Mouse (Mus musculus) spleen, adult 2 months (tissue): ENCODE measurements at regions not wholly inside any gene's neighbourhood (a gene's known extent, or its start where the extent isn't known, plus 50 kb on each side); places are given as distances from the start of the nearest gene placed in this dataset.

Source experiments
- DNase-seq, 2 experiments: peaks; one replicate each; pipeline versions ENCODE4 v3.0.0 to v3.0.0-alpha.2; 2012 to 2021; ENCODE audit warnings: low spot score in 2 of 2, low read depth in 1 of 2
- H3K27ac ChIP-seq: fragments of 200-500 bp; 2 replicates; pipeline ENCODE4 v1.5.1; 2012; ENCODE audit warnings: low read length, inconsistent platforms; ENCODE audit not compliant: insufficient read depth
- H3K27me3 ChIP-seq: fragments of 200-500 bp; 2 replicates; pipeline ENCODE4 v1.6.1; 2012; ENCODE audit warnings: mild to moderate bottlenecking, moderate library complexity, low read length, inconsistent platforms; ENCODE audit not compliant: control insufficient read depth, insufficient read depth
- H3K36me3 ChIP-seq: fragments of 200-500 bp; 2 replicates; pipeline ENCODE4 v1.6.1; 2012; ENCODE audit warnings: mild to moderate bottlenecking, low read length, inconsistent platforms; ENCODE audit not compliant: control insufficient read depth, insufficient read depth
- H3K4me1 ChIP-seq: fragments of 200-500 bp; 2 replicates; pipeline ENCODE4 v1.6.1; 2011; ENCODE audit warnings: inconsistent platforms; ENCODE audit not compliant: control insufficient read depth, insufficient read depth, insufficient read length
- H3K4me3 ChIP-seq: fragments of 200-500 bp; 2 replicates; pipeline ENCODE4 v1.5.1; 2011; ENCODE audit warnings: mild to moderate bottlenecking, inconsistent platforms; ENCODE audit not compliant: insufficient read depth, insufficient read length; ENCODE audit errors: extremely low read depth
- CTCF ChIP-seq: fragments of 200-500 bp; IDR thresholded peaks from 2 replicates; pipeline ENCODE4 v1.5.1; 2011; ENCODE audit warnings: mild to moderate bottlenecking, inconsistent platforms; ENCODE audit not compliant: insufficient read depth, insufficient read length, insufficient replicate concordance; ENCODE audit errors: extremely low read depth
- POLR2A ChIP-seq: fragments of 200-500 bp; IDR thresholded peaks from 2 replicates; pipeline ENCODE4 v1.6.1; 2011; ENCODE audit warnings: low read depth, low read length, inconsistent platforms
- WGBS: fragments of 180-500 bp; shearing (Covaris S2); methylation state at CpG from one replicate; pipeline ENCODE4 v1.1.7; 2018; 5-methylcytosine and 5-hydroxymethylcytosine counted together

- no peak overlapping the region for H3K27ac ChIP-seq
- no peaks in the 10 kb centered on the region for H3K4me1 ChIP-seq
- H3K4me3 ChIP-seq = no peak overlapping the region
- no peaks in the 10 kb centered on the region for H3K36me3 ChIP-seq
- WGBS = 79% methylated on average over 9 of the region's 9 CpGs
- TF ChIP-seq POLR2A = no peak
- TF ChIP-seq CTCF = no peak
- no peaks in the 10 kb centered on the region for H3K27me3 ChIP-seq
- no peak for DNase-seq
These were observed 162.6 kb upstream of the Fam92a start for GRCm38 (mm10) chr4:12334429-12334828.

GRCm38 (mm10) chr4:12316024-12316423 lies 144.2 kb upstream of the Fam92a start:
- TF ChIP-seq POLR2A (no peak), CTCF (no peak)
- WGBS = 81% methylated on average over 1 of the region's 1 CpGs
- Histone ChIP-seq H3K36me3 (no peaks in the 10 kb centered on the region), H3K4me1 (no peaks in the 10 kb centered on the region), H3K27me3 (no peaks in the 10 kb centered on the region), H3K27ac (no peak overlapping the region), H3K4me3 (no peak overlapping the region)
- DNase-seq = no peak

GRCm38 (mm10) chr4:12308332-12308731 lies 136.5 kb upstream of the Fam92a start:
- no peaks in the 10 kb centered on the region for H3K4me1 ChIP-seq
- no peaks in the 10 kb centered on the region for H3K27me3 ChIP-seq
- WGBS = 88% methylated on average over 5 of the region's 5 CpGs
- no peak overlapping the region for H3K27ac ChIP-seq
- TF ChIP-seq POLR2A (no peak), CTCF (no peak)
- H3K4me3 ChIP-seq = no peak overlapping the region
- DNase-seq = no peak
- H3K36me3 ChIP-seq = no peaks in the 10 kb centered on the region

GRCm38 (mm10) chr4:12306618-12307565 lies 135.1 kb upstream of the Fam92a start:
- Histone ChIP-seq H3K4me3 (no peak overlapping the region), H3K4me1 (no peaks in the 10 kb centered on the region), H3K36me3 (no peaks in the 10 kb centered on the region), H3K27me3 (no peaks in the 10 kb centered on the region), H3K27ac (no peak overlapping the region)
- DNase-seq = no peak
- WGBS = 89% methylated on average over 9 of the region's 9 CpGs
- TF ChIP-seq CTCF = no peak
- TF ChIP-seq POLR2A = no peak

- 79% methylated on average over 4 of the region's 4 CpGs for WGBS
- Histone ChIP-seq H3K27ac (no peak overlapping the region), H3K27me3 (no peaks in the 10 kb centered on the region), H3K4me1 (no peaks in the 10 kb centered on the region), H3K4me3 (no peak overlapping the region), H3K36me3 (no peaks in the 10 kb centered on the region)
- no peak for DNase-seq
- TF ChIP-seq POLR2A (no peak), CTCF (no peak)
These were observed 115.4 kb upstream of the Fam92a start for GRCm38 (mm10) chr4:12287079-12287686.

GRCm38 (mm10) chr4:12286391-12286790 lies 114.6 kb upstream of the Fam92a start:
- Histone ChIP-seq H3K36me3 (no peaks in the 10 kb centered on the region), H3K4me3 (no peak overlapping the region), H3K27ac (no peak overlapping the region), H3K27me3 (no peaks in the 10 kb centered on the region), H3K4me1 (no peaks in the 10 kb centered on the region)
- DNase-seq = no peak
- WGBS = 85% methylated on average over 1 of the region's 1 CpGs
- TF ChIP-seq CTCF (no peak), POLR2A (no peak)

GRCm38 (mm10) chr4:12285983-12286382 lies 114.2 kb upstream of the Fam92a start:
- TF ChIP-seq POLR2A = no peak
- no peak for TF ChIP-seq CTCF
- Histone ChIP-seq H3K36me3 (no peaks in the 10 kb centered on the region), H3K4me1 (no peaks in the 10 kb centered on the region), H3K27me3 (no peaks in the 10 kb centered on the region), H3K4me3 (no peak overlapping the region), H3K27ac (no peak overlapping the region)
- DNase-seq = no peak
